Mouse (Mus musculus) limb, embryonic 14.5 days (tissue): Measurements from ENCODE around the gene Apopt1. TPM values are rescaled to one million over a fixed set of nuclear protein-coding genes. Genes with fewer than 3 reads are reported as not detected.

Experiments used
- ATAC-seq: fragments of 200-750 bp; cut with Nextera tagmentation; 2 replicates; pipeline ENCODE4 v1.8.0; 2017; ENCODE audit warnings: low read depth, moderate number of reproducible peaks, moderate TSS enrichment; ENCODE audit not compliant: low FRiP score
- DNase-seq: peaks from one replicate; pipeline ENCODE4 v3.0.0-alpha.2; 2015; ENCODE audit warnings: low spot score
- H3K27ac ChIP-seq: fragments of 300-500 bp; sonication (generic); replicated peaks from 2 replicates; pipeline ENCODE4 v1.5.1; 2014; ENCODE audit warnings: low read depth, mild to moderate bottlenecking, low read length, moderate library complexity, mixed read lengths
- H3K27me3 ChIP-seq: fragments of 300-500 bp; sonication (generic); 2 replicates; pipeline ENCODE4 v1.6.1; 2014; ENCODE audit warnings: low read length, mixed read lengths; ENCODE audit not compliant: control insufficient read depth, insufficient read depth
- H3K36me3 ChIP-seq: fragments of 300-500 bp; sonication (generic); 2 replicates; pipeline ENCODE4 v1.6.1; 2014; ENCODE audit warnings: mild to moderate bottlenecking, low read length, moderate library complexity, mixed read lengths; ENCODE audit not compliant: control insufficient read depth, insufficient read depth
- H3K4me1 ChIP-seq: fragments of 300-500 bp; sonication (generic); 2 replicates; pipeline ENCODE4 v1.6.1; 2014; ENCODE audit warnings: antibody characterized with exemption, low read length, mixed read lengths; ENCODE audit not compliant: control insufficient read depth, insufficient read depth
- H3K4me2 ChIP-seq: fragments of 300-500 bp; sonication (generic); replicated peaks from 2 replicates; pipeline ENCODE4 v1.6.1; 2014; ENCODE audit warnings: low read depth, mild to moderate bottlenecking, low read length, moderate library complexity; ENCODE audit not compliant: severe bottlenecking
- H3K4me3 ChIP-seq: fragments of 300-500 bp; sonication (generic); replicated peaks from 2 replicates; pipeline ENCODE4 v1.5.1; 2014; ENCODE audit warnings: low read length
- H3K9ac ChIP-seq: fragments of 300-500 bp; sonication (generic); 2 replicates; pipeline ENCODE4 v1.6.1; 2014; ENCODE audit warnings: mild to moderate bottlenecking, low read depth, low read length, moderate library complexity; ENCODE audit not compliant: severe bottlenecking
- H3K9me3 ChIP-seq: fragments of 300-500 bp; sonication (generic); 2 replicates; pipeline ENCODE4 v1.6.1; 2016; ENCODE audit warnings: low read length; ENCODE audit not compliant: control insufficient read depth
- POLR2A ChIP-seq: fragments of 200-500 bp; IDR thresholded peaks from 2 replicates; pipeline ENCODE4 v1.8.0; 2012; ENCODE audit warnings: inconsistent platforms, mild to moderate bottlenecking, moderate library complexity, borderline replicate concordance; ENCODE audit not compliant: insufficient read depth, insufficient read length; ENCODE audit errors: extremely low read depth
- WGBS: fragments of 180-500 bp; shearing (Covaris S2); extraction: QIAGEN DNeasy Blood & Tissue Kit; methylation state at CpG from one replicate; pipeline ENCODE4 v1.1.7; 2014; 5-methylcytosine and 5-hydroxymethylcytosine counted together
- polyA plus RNA-seq, 2 experiments: library from polyadenylated mRNA; depleted of rRNA in 1 of 2; stranded (reverse) in 1 of 2; unstranded in 1 of 2; fragments of >200 nt; fragmentation: Nextera tagmentation in 1 of 2; extraction: Ambion mirVana in 1 of 2; gene quantifications; 2 replicates each; pipeline versions ENCODE4 v1.2.1 to v1.2.3; 2012 to 2014

Gene Apopt1
- polyA plus RNA-seq (2012; rRNA removed) (32.7 and 39.7 TPM in 2 replicates), polyA plus RNA-seq (2014; fragmentation: Nextera tagmentation; extraction: Ambion mirVana) (50.7 and 52.3 TPM in 2 replicates)

- no peaks in the 10 kb centered on the region for H3K27me3 ChIP-seq
- H3K9ac ChIP-seq = peak within 1 kb of the TSS; percentile 96
- ATAC-seq = peak; percentile 94
- WGBS = under 1% methylated on average over 50 of the region's 86 CpGs
- peaks cover 31% of the 10 kb centered on the region for H3K36me3 ChIP-seq
- H3K4me2 ChIP-seq = peak within 1 kb of the TSS; percentile 87
- DNase-seq = peak; percentile 88
- peaks cover 13% of the 10 kb centered on the region for H3K4me1 ChIP-seq
- peak within 1 kb of the TSS; percentile 99 for H3K4me3 ChIP-seq
- TF ChIP-seq POLR2A = peak; percentile 82; the same call in 1 of the 2 replicates
- H3K27ac ChIP-seq = peak within 1 kb of the TSS; percentile 72
- no peaks in the 10 kb centered on the region for H3K9me3 ChIP-seq
Observed at GRCm38 (mm10) chr12:111713004-111713651, at the start of gene Apopt1, which contains the start of gene Bag5. TSS of gene Apopt1 (plus strand) at chr12:111713261. TSS of gene Bag5 (minus strand) at chr12:111713257.

- H3K36me3 ChIP-seq = peaks cover 5% of the 10 kb centered on the region
- WGBS = 40% methylated on average over 6 of the region's 6 CpGs
Observed at GRCm38 (mm10) chr12:111664144-111664634, 48.9 kb upstream of the Apopt1 start.

GRCm38 (mm10) chr12:111665041-111665880 is 47.8 kb upstream of the Apopt1 start:
- TF ChIP-seq POLR2A = no peak
- Histone ChIP-seq H3K36me3 (peaks cover 2% of the 10 kb centered on the region), H3K9me3 (no peaks in the 10 kb centered on the region), H3K4me2 (no peak overlapping the region), H3K27ac (no peak overlapping the region), H3K4me1 (peaks cover 9% of the 10 kb centered on the region; the same call in 1 of the 2 replicates), H3K27me3 (peaks cover 4% of the 10 kb centered on the region), H3K9ac (no peak overlapping the region), H3K4me3 (no peak overlapping the region)
- ATAC-seq (no peak), DNase-seq (no peak)
- 78% methylated on average over 13 of the region's 13 CpGs for WGBS

More at GRCm38 (mm10) chr12:111664144-111664634, 48.9 kb upstream of the Apopt1 start:
- H3K9me3 ChIP-seq = no peaks in the 10 kb centered on the region
- DNase-seq (peak; percentile 63), ATAC-seq (peak; percentile 63)
- H3K4me3 ChIP-seq = no peak overlapping the region
- H3K27ac ChIP-seq = no peak overlapping the region
- H3K9ac ChIP-seq = no peak overlapping the region
- H3K27me3 ChIP-seq = no peaks in the 10 kb centered on the region
- no peak overlapping the region for H3K4me2 ChIP-seq
- H3K4me1 ChIP-seq = peaks cover 9% of the 10 kb centered on the region; the same call in 1 of the 2 replicates
- no peak for TF ChIP-seq POLR2A

- TF ChIP-seq POLR2A = no peak
- WGBS = 69% methylated on average over 13 of the region's 13 CpGs
- peaks cover 16% of the 10 kb centered on the region for H3K4me1 ChIP-seq
- no peak overlapping the region for H3K27ac ChIP-seq
- H3K9me3 ChIP-seq = no peaks in the 10 kb centered on the region
- no peak overlapping the region for H3K9ac ChIP-seq
- DNase-seq = no peak
- no peak overlapping the region for H3K4me2 ChIP-seq
- peaks cover 15% of the 10 kb centered on the region for H3K27me3 ChIP-seq
- no peak for ATAC-seq
- H3K4me3 ChIP-seq = no peak overlapping the region
- no peaks in the 10 kb centered on the region for H3K36me3 ChIP-seq
Observed at GRCm38 (mm10) chr12:111666380-111666779, 46.7 kb upstream of the Apopt1 start.

GRCm38 (mm10) chr12:111667421-111667820 is 45.6 kb upstream of the Apopt1 start:
- Histone ChIP-seq H3K27ac (no peak overlapping the region), H3K4me3 (no peak overlapping the region), H3K4me2 (no peak overlapping the region), H3K9ac (no peak overlapping the region), H3K4me1 (peaks cover 21% of the 10 kb centered on the region), H3K27me3 (peaks cover 25% of the 10 kb centered on the region), H3K9me3 (no peaks in the 10 kb centered on the region), H3K36me3 (no peaks in the 10 kb centered on the region)
- TF ChIP-seq POLR2A = no peak
- DNase-seq (no peak), ATAC-seq (no peak)
- WGBS = 91% methylated on average over 5 of the region's 5 CpGs
